Mouse (Mus musculus) testis, adult 2 months (tissue): ENCODE measurements at regions not wholly inside any gene's neighbourhood (a gene's known extent, or its start where the extent isn't known, plus 50 kb on each side); places are given as distances from the start of the nearest gene placed in this dataset.

Experiments used
- CTCF ChIP-seq: fragments of 200-500 bp; IDR thresholded peaks from 2 replicates; pipeline ENCODE4 v1.5.1; 2012; ENCODE audit warnings: low read depth, mild to moderate bottlenecking, inconsistent platforms, low read length, moderate library complexity; ENCODE audit not compliant: control insufficient read depth, insufficient read depth, insufficient replicate concordance
- POLR2A ChIP-seq: fragments of 200-500 bp; IDR thresholded peaks from 2 replicates; pipeline ENCODE4 v1.6.1; 2012; ENCODE audit warnings: low read depth, mild to moderate bottlenecking, inconsistent platforms, low read length, moderate library complexity; ENCODE audit not compliant: control insufficient read depth

GRCm38 (mm10) chr7:136406258-136407100 lies 487.9 kb upstream of the Mgmt start:
- no peak for TF ChIP-seq POLR2A
- no peak for TF ChIP-seq CTCF
